Mouse (Mus musculus): ENCODE measurements around the gene Sumo2. TPM values are rescaled to one million over a fixed set of nuclear protein-coding genes. Genes with fewer than 3 reads are reported as not detected.

The Sumo2 gene
- polyA plus RNA-seq, 1 experiment from 2014 or later, result 989 TPM

GRCm38 (mm10) chr11:115492387-115492786, 43.7 kb downstream of the Sumo2 start:
- H3K27me3 ChIP-seq (ENCODE audit: control insufficient read depth, insufficient read depth, low read length), result no peaks in the 10 kb centered on the region
- H3K9ac ChIP-seq, result peak overlapping the region; percentile 70
- H3K36me3 ChIP-seq (replicated peaks; ENCODE audit: control insufficient read depth, insufficient read depth), result peaks cover 33% of the 10 kb centered on the region
- DNase-seq (ENCODE audit: low spot score) (no peak), ATAC-seq (ENCODE audit: low FRiP score) (no peak)
- peaks cover 16% of the 10 kb centered on the region for H3K4me1 ChIP-seq (replicated peaks; ENCODE audit: control insufficient read depth, insufficient read depth, low read length)
- peak overlapping the region; percentile 59 for H3K4me3 ChIP-seq (replicated peaks; ENCODE audit: low read length)
- WGBS, result 45% methylated on average over 6 of the region's 6 CpGs
- H3K27ac ChIP-seq, result peak overlapping the region; percentile 20; the same call in 1 of the 2 replicates
- no peaks in the 10 kb centered on the region for H3K9me3 ChIP-seq (ENCODE audit: control insufficient read depth, low read length)
- peak overlapping the region; percentile 58 for H3K4me2 ChIP-seq (replicated peaks)

- WGBS, result under 1% methylated on average over 43 of the region's 43 CpGs
- peak; percentile 78 for DNase-seq (ENCODE audit: low spot score)
- no peaks in the 10 kb centered on the region for H3K9me3 ChIP-seq (ENCODE audit: control insufficient read depth, low read length)
Observed at GRCm38 (mm10) chr11:115491356-115492083, 44.6 kb downstream of the Sumo2 start, which contains the start of gene Nt5c. Gene Nt5c, minus strand, starts transcription at chr11:115491862.

GRCm38 (mm10) chr11:115490441-115491355, 45.4 kb downstream of the Sumo2 start:
- 24% methylated on average over 25 of the region's 25 CpGs for WGBS
- Histone ChIP-seq H3K4me1 (replicated peaks; ENCODE audit: control insufficient read depth, insufficient read depth, low read length) (peaks cover 16% of the 10 kb centered on the region), H3K27ac (peak overlapping the region; percentile 84), H3K36me3 (replicated peaks; ENCODE audit: control insufficient read depth, insufficient read depth) (peaks cover 26% of the 10 kb centered on the region), H3K9me3 (ENCODE audit: control insufficient read depth, low read length) (no peaks in the 10 kb centered on the region), H3K4me3 (replicated peaks; ENCODE audit: low read length) (peak overlapping the region; percentile 59), H3K9ac (peak overlapping the region; percentile 70), H3K4me2 (replicated peaks) (peak overlapping the region; percentile 58), H3K27me3 (ENCODE audit: control insufficient read depth, insufficient read depth, low read length) (no peaks in the 10 kb centered on the region)
- DNase-seq (ENCODE audit: low spot score) (no peak), ATAC-seq (ENCODE audit: low FRiP score) (peak; percentile 39)

More at GRCm38 (mm10) chr11:115491356-115492083, 44.6 kb downstream of the Sumo2 start, which contains the start of gene Nt5c:
- ATAC-seq (ENCODE audit: low FRiP score), result peak; percentile 91
- Histone ChIP-seq H3K27ac (peak within 1 kb of the TSS; percentile 84), H3K36me3 (replicated peaks; ENCODE audit: control insufficient read depth, insufficient read depth) (peaks cover 24% of the 10 kb centered on the region), H3K27me3 (ENCODE audit: control insufficient read depth, insufficient read depth, low read length) (no peaks in the 10 kb centered on the region), H3K4me1 (replicated peaks; ENCODE audit: control insufficient read depth, insufficient read depth, low read length) (peaks cover 16% of the 10 kb centered on the region), H3K9ac (peak within 1 kb of the TSS; percentile 70), H3K4me3 (replicated peaks; ENCODE audit: low read length) (peak within 1 kb of the TSS; percentile 59), H3K4me2 (replicated peaks) (peak within 1 kb of the TSS; percentile 58)

GRCm38 (mm10) chr11:115488551-115489104, 47.4 kb downstream of the Sumo2 start:
- ATAC-seq (ENCODE audit: low FRiP score), result no peak
- Histone ChIP-seq H3K4me1 (replicated peaks; ENCODE audit: control insufficient read depth, insufficient read depth, low read length) (peaks cover 16% of the 10 kb centered on the region), H3K9me3 (ENCODE audit: control insufficient read depth, low read length) (no peaks in the 10 kb centered on the region), H3K4me2 (replicated peaks) (no peak overlapping the region), H3K27me3 (ENCODE audit: control insufficient read depth, insufficient read depth, low read length) (no peaks in the 10 kb centered on the region), H3K4me3 (replicated peaks; ENCODE audit: low read length) (no peak overlapping the region), H3K9ac (no peak overlapping the region), H3K27ac (no peak overlapping the region), H3K36me3 (replicated peaks; ENCODE audit: control insufficient read depth, insufficient read depth) (peaks cover 26% of the 10 kb centered on the region)
- no peak for DNase-seq (ENCODE audit: low spot score)
- 93% methylated on average over 19 of the region's 19 CpGs for WGBS

- H3K4me2 ChIP-seq (replicated peaks), result no peak overlapping the region
- H3K36me3 ChIP-seq (replicated peaks; ENCODE audit: control insufficient read depth, insufficient read depth), result peaks cover 33% of the 10 kb centered on the region
- no peak overlapping the region for H3K27ac ChIP-seq
- no peak overlapping the region for H3K9ac ChIP-seq
- no peak overlapping the region for H3K4me3 ChIP-seq (replicated peaks; ENCODE audit: low read length)
- no peaks in the 10 kb centered on the region for H3K4me1 ChIP-seq (replicated peaks; ENCODE audit: control insufficient read depth, insufficient read depth, low read length)
- no peaks in the 10 kb centered on the region for H3K27me3 ChIP-seq (ENCODE audit: control insufficient read depth, insufficient read depth, low read length)
- H3K9me3 ChIP-seq (ENCODE audit: control insufficient read depth, low read length), result no peaks in the 10 kb centered on the region
- DNase-seq (ENCODE audit: low spot score), result no peak
- ATAC-seq (ENCODE audit: low FRiP score), result no peak
- 39% methylated on average over 12 of the region's 12 CpGs for WGBS
Observed at GRCm38 (mm10) chr11:115485155-115485554, 50.9 kb downstream of the Sumo2 start.

GRCm38 (mm10) chr11:115483726-115484125, 52.4 kb downstream of the Sumo2 start:
- no peak overlapping the region for H3K9ac ChIP-seq

GRCm38 (mm10) chr11:115483278-115483677, 52.8 kb downstream of the Sumo2 start:
- 70% methylated on average over 11 of the region's 11 CpGs for WGBS
- Histone ChIP-seq H3K9ac (no peak overlapping the region), H3K27ac (no peak overlapping the region), H3K4me3 (replicated peaks; ENCODE audit: low read length) (no peak overlapping the region), H3K27me3 (ENCODE audit: control insufficient read depth, insufficient read depth, low read length) (no peaks in the 10 kb centered on the region), H3K36me3 (replicated peaks; ENCODE audit: control insufficient read depth, insufficient read depth) (peaks cover 16% of the 10 kb centered on the region; the same call in 1 of the 2 replicates), H3K4me1 (replicated peaks; ENCODE audit: control insufficient read depth, insufficient read depth, low read length) (no peaks in the 10 kb centered on the region), H3K4me2 (replicated peaks) (no peak overlapping the region), H3K9me3 (ENCODE audit: control insufficient read depth, low read length) (no peaks in the 10 kb centered on the region)
- DNase-seq (ENCODE audit: low spot score), result no peak
- ATAC-seq (ENCODE audit: low FRiP score), result no peak

More at GRCm38 (mm10) chr11:115483726-115484125, 52.4 kb downstream of the Sumo2 start:
- Histone ChIP-seq H3K27me3 (ENCODE audit: control insufficient read depth, insufficient read depth, low read length) (no peaks in the 10 kb centered on the region), H3K27ac (no peak overlapping the region), H3K4me2 (replicated peaks) (no peak overlapping the region), H3K9me3 (ENCODE audit: control insufficient read depth, low read length) (no peaks in the 10 kb centered on the region), H3K36me3 (replicated peaks; ENCODE audit: control insufficient read depth, insufficient read depth) (peaks cover 20% of the 10 kb centered on the region), H3K4me1 (replicated peaks; ENCODE audit: control insufficient read depth, insufficient read depth, low read length) (no peaks in the 10 kb centered on the region), H3K4me3 (replicated peaks; ENCODE audit: low read length) (no peak overlapping the region)
- ATAC-seq (ENCODE audit: low FRiP score) (no peak; the same call in 1 of the 2 replicates), DNase-seq (ENCODE audit: low spot score) (peak; percentile 91)
- WGBS, result 20% methylated on average over 6 of the region's 6 CpGs

- no peak overlapping the region for H3K4me3 ChIP-seq (replicated peaks; ENCODE audit: low read length)
- H3K4me1 ChIP-seq (replicated peaks; ENCODE audit: control insufficient read depth, insufficient read depth, low read length), result peaks cover 8% of the 10 kb centered on the region
- ATAC-seq (ENCODE audit: low FRiP score), result no peak
- no peak overlapping the region for H3K9ac ChIP-seq
- no peak overlapping the region for H3K4me2 ChIP-seq (replicated peaks)
- H3K36me3 ChIP-seq (replicated peaks; ENCODE audit: control insufficient read depth, insufficient read depth), result peaks cover 15% of the 10 kb centered on the region; the same call in 1 of the 2 replicates
- no peaks in the 10 kb centered on the region for H3K27me3 ChIP-seq (ENCODE audit: control insufficient read depth, insufficient read depth, low read length)
- H3K9me3 ChIP-seq (ENCODE audit: control insufficient read depth, low read length), result no peaks in the 10 kb centered on the region
- no peak overlapping the region for H3K27ac ChIP-seq
- 86% methylated on average over 6 of the region's 6 CpGs for WGBS
- DNase-seq (ENCODE audit: low spot score), result no peak
Observed at GRCm38 (mm10) chr11:115481553-115482259, 54.4 kb downstream of the Sumo2 start.
